Mouse (Mus musculus) megakaryocyte, embryonic 14.5 days (primary cell): ENCODE measurements around the gene Ank3.

Experiments used
- FLI1 ChIP-seq: IDR thresholded peaks from 2 replicates; pipeline ENCODE4 v1.6.1; 2012; ENCODE audit warnings: low read length, inconsistent platforms, mixed read lengths
- GATA1 ChIP-seq: IDR thresholded peaks from 3 replicates; pipeline ENCODE4 v1.6.1; 2012; ENCODE audit warnings: mixed read lengths, low read length, inconsistent platforms, borderline replicate concordance

DNA sequence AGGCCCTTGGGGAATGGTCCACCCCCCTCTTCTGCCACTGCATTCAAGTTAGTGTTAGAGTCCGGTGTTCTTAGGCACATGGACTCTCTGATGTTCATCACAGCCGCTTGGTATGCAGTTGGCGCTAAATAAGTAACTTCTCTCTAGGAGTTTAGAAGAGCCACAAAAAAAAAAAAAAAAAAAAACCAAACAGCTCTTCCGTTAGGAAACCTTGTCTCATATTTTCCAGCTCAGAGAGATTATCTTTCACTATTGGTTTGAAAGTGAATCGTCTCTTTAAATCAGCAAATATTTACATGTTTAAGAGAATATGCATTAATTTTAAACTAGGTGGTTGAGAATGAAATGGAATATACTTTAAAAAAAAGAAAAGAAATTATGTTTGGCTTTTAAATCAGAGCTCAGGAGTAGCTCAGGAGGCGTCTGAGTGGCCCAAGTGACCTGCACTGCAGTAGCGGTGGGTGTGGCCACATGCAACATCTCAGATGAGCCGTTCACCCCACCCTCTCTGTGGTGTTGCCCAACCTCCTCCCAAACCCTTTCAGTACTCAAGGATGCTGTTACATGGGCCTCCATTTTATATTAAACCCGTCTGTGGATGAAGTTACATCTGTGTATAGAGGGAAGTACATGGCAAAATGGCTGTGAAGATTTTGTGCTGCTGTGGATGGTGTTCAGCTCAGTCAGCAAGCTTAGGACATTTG, 138.0 kb downstream of the Ank3 start:
- TF ChIP-seq GATA1 (no peak), FLI1 (no peak)
